Mouse (Mus musculus): ENCODE measurements at regions not wholly inside any gene's neighbourhood (a gene's known extent, or its start where the extent isn't known, plus 50 kb on each side); places are given as distances from the start of the nearest gene placed in this dataset.

- H3K27ac ChIP-seq: no peak overlapping the region
- WGBS: 88% methylated on average over 4 of the region's 4 CpGs
- ATAC-seq (replicated peaks; ENCODE audit: low FRiP score): no peak
Observed at GRCm38 (mm10) chr4:95193473-95193872, 141.5 kb upstream of the Jun start.

GRCm38 (mm10) chr4:95194621-95195455, 142.8 kb upstream of the Jun start:
- Histone ChIP-seq H3K27me3 (no peaks in the 10 kb centered on the region), H3K36me3 (no peaks in the 10 kb centered on the region), H3K4me1 (peaks cover 17% of the 10 kb centered on the region), H3K4me2 (no peak overlapping the region), H3K27ac (no peak overlapping the region), H3K4me3 (replicated peaks) (no peak overlapping the region), H3K9ac (no peak overlapping the region), H3K9me3 (replicated peaks) (no peaks in the 10 kb centered on the region)
- no peak for ATAC-seq (replicated peaks; ENCODE audit: low FRiP score)
- 75% methylated on average over 5 of the region's 5 CpGs for WGBS

More at GRCm38 (mm10) chr4:95193473-95193872, 141.5 kb upstream of the Jun start:
- Histone ChIP-seq H3K4me2 (no peak overlapping the region), H3K9ac (no peak overlapping the region), H3K36me3 (no peaks in the 10 kb centered on the region), H3K27me3 (no peaks in the 10 kb centered on the region), H3K4me1 (peaks cover 17% of the 10 kb centered on the region), H3K9me3 (replicated peaks) (no peaks in the 10 kb centered on the region), H3K4me3 (replicated peaks) (no peak overlapping the region)

GRCm38 (mm10) chr4:95196106-95196505, 144.1 kb upstream of the Jun start:
- Histone ChIP-seq H3K9me3 (replicated peaks) (no peaks in the 10 kb centered on the region), H3K9ac (no peak overlapping the region), H3K4me1 (peaks cover 17% of the 10 kb centered on the region), H3K4me3 (replicated peaks) (no peak overlapping the region), H3K27ac (no peak overlapping the region), H3K4me2 (no peak overlapping the region), H3K27me3 (no peaks in the 10 kb centered on the region), H3K36me3 (no peaks in the 10 kb centered on the region)
- no peak for ATAC-seq (replicated peaks; ENCODE audit: low FRiP score)
- 55% methylated on average over 2 of the region's 2 CpGs for WGBS

GRCm38 (mm10) chr4:95197077-95197711, 145.2 kb upstream of the Jun start:
- Histone ChIP-seq H3K36me3 (no peaks in the 10 kb centered on the region), H3K4me3 (replicated peaks) (no peak overlapping the region), H3K9ac (0 out of 2 replicates have a peak overlapping the region, but pooled peaks have one; percentile 0), H3K27ac (0 out of 2 replicates have a peak overlapping the region, but pooled peaks have one; percentile 25), H3K4me1 (peaks cover 17% of the 10 kb centered on the region), H3K4me2 (no peak overlapping the region), H3K27me3 (no peaks in the 10 kb centered on the region), H3K9me3 (replicated peaks) (no peaks in the 10 kb centered on the region)
- no peak for ATAC-seq (replicated peaks; ENCODE audit: low FRiP score)
- WGBS: 26% methylated on average over 7 of the region's 7 CpGs

- no peak overlapping the region for H3K27ac ChIP-seq
- no peak overlapping the region for H3K9ac ChIP-seq
- H3K27me3 ChIP-seq: no peaks in the 10 kb centered on the region
- no peaks in the 10 kb centered on the region for H3K36me3 ChIP-seq
- peaks cover 17% of the 10 kb centered on the region for H3K4me1 ChIP-seq
- 85% methylated on average over 5 of the region's 5 CpGs for WGBS
- no peak for ATAC-seq (replicated peaks; ENCODE audit: low FRiP score)
- H3K4me2 ChIP-seq: no peak overlapping the region
- no peak overlapping the region for H3K4me3 ChIP-seq (replicated peaks)
- no peaks in the 10 kb centered on the region for H3K9me3 ChIP-seq (replicated peaks)
Observed at GRCm38 (mm10) chr4:95199394-95199793, 147.4 kb upstream of the Jun start.

GRCm38 (mm10) chr4:95200130-95200529, 148.1 kb upstream of the Jun start:
- no peak for ATAC-seq (replicated peaks; ENCODE audit: low FRiP score)
- 85% methylated on average over 7 of the region's 7 CpGs for WGBS
- no peak overlapping the region for H3K27ac ChIP-seq
- no peak overlapping the region for H3K4me3 ChIP-seq (replicated peaks)
- H3K4me1 ChIP-seq: peaks cover 17% of the 10 kb centered on the region
- no peaks in the 10 kb centered on the region for H3K27me3 ChIP-seq
- H3K9me3 ChIP-seq (replicated peaks): no peaks in the 10 kb centered on the region
- no peaks in the 10 kb centered on the region for H3K36me3 ChIP-seq
- no peak overlapping the region for H3K4me2 ChIP-seq
- H3K9ac ChIP-seq: no peak overlapping the region

GRCm38 (mm10) chr4:95202478-95202877, 150.5 kb upstream of the Jun start:
- Histone ChIP-seq H3K4me2 (no peak overlapping the region), H3K9me3 (replicated peaks) (no peaks in the 10 kb centered on the region), H3K36me3 (no peaks in the 10 kb centered on the region), H3K27ac (no peak overlapping the region), H3K9ac (no peak overlapping the region), H3K4me1 (peaks cover 1% of the 10 kb centered on the region), H3K27me3 (no peaks in the 10 kb centered on the region), H3K4me3 (replicated peaks) (no peak overlapping the region)
- 87% methylated on average over 6 of the region's 6 CpGs for WGBS
- no peak for ATAC-seq (replicated peaks; ENCODE audit: low FRiP score)

GRCm38 (mm10) chr4:95203577-95203976, 151.6 kb upstream of the Jun start:
- no peaks in the 10 kb centered on the region for H3K9me3 ChIP-seq (replicated peaks)
- H3K27ac ChIP-seq: no peak overlapping the region
- H3K4me1 ChIP-seq: no peaks in the 10 kb centered on the region
- no peak overlapping the region for H3K4me2 ChIP-seq
- no peaks in the 10 kb centered on the region for H3K27me3 ChIP-seq
- H3K4me3 ChIP-seq (replicated peaks): no peak overlapping the region
- H3K36me3 ChIP-seq: no peaks in the 10 kb centered on the region
- no peak for ATAC-seq (replicated peaks; ENCODE audit: low FRiP score)
- H3K9ac ChIP-seq: no peak overlapping the region

GRCm38 (mm10) chr4:95205372-95205771, 153.3 kb upstream of the Jun start:
- H3K9ac ChIP-seq: no peak overlapping the region
- H3K9me3 ChIP-seq (replicated peaks): no peaks in the 10 kb centered on the region
- no peaks in the 10 kb centered on the region for H3K27me3 ChIP-seq
- H3K27ac ChIP-seq: no peak overlapping the region
- H3K36me3 ChIP-seq: no peaks in the 10 kb centered on the region
- no peak overlapping the region for H3K4me3 ChIP-seq (replicated peaks)
- 79% methylated on average over 1 of the region's 1 CpGs for WGBS
- no peak overlapping the region for H3K4me2 ChIP-seq
- H3K4me1 ChIP-seq: no peaks in the 10 kb centered on the region
- ATAC-seq (replicated peaks; ENCODE audit: low FRiP score): no peak

- ATAC-seq (replicated peaks; ENCODE audit: low FRiP score): no peak
- H3K9ac ChIP-seq: no peak overlapping the region
- 60% methylated on average over 5 of the region's 5 CpGs for WGBS
Observed at GRCm38 (mm10) chr4:95207783-95208182, 155.8 kb upstream of the Jun start.

GRCm38 (mm10) chr4:95208827-95209226, 156.8 kb upstream of the Jun start:
- H3K9ac ChIP-seq: no peak overlapping the region
- no peaks in the 10 kb centered on the region for H3K4me1 ChIP-seq
- ATAC-seq (replicated peaks; ENCODE audit: low FRiP score): no peak
- no peaks in the 10 kb centered on the region for H3K9me3 ChIP-seq (replicated peaks)
- no peaks in the 10 kb centered on the region for H3K27me3 ChIP-seq
- no peaks in the 10 kb centered on the region for H3K36me3 ChIP-seq
- no peak overlapping the region for H3K4me3 ChIP-seq (replicated peaks)
- 67% methylated on average over 7 of the region's 7 CpGs for WGBS
- no peak overlapping the region for H3K27ac ChIP-seq
- H3K4me2 ChIP-seq: no peak overlapping the region

More at GRCm38 (mm10) chr4:95207783-95208182, 155.8 kb upstream of the Jun start:
- Histone ChIP-seq H3K4me3 (replicated peaks) (no peak overlapping the region), H3K27me3 (no peaks in the 10 kb centered on the region), H3K36me3 (no peaks in the 10 kb centered on the region), H3K4me2 (no peak overlapping the region), H3K27ac (no peak overlapping the region), H3K9me3 (replicated peaks) (no peaks in the 10 kb centered on the region), H3K4me1 (no peaks in the 10 kb centered on the region)

- Histone ChIP-seq H3K9me3 (replicated peaks) (no peaks in the 10 kb centered on the region), H3K36me3 (no peaks in the 10 kb centered on the region), H3K4me1 (no peaks in the 10 kb centered on the region), H3K4me3 (replicated peaks) (no peak overlapping the region), H3K4me2 (no peak overlapping the region), H3K9ac (no peak overlapping the region), H3K27ac (no peak overlapping the region), H3K27me3 (no peaks in the 10 kb centered on the region)
- WGBS: 85% methylated on average over 3 of the region's 3 CpGs
- ATAC-seq (replicated peaks; ENCODE audit: low FRiP score): no peak
Observed at GRCm38 (mm10) chr4:95209322-95210119, 157.5 kb upstream of the Jun start.
